Mouse (Mus musculus) right cerebral cortex, postnatal 4 days (tissue): ENCODE measurements around the gene Frmpd1.

Experiments
- DNase-seq: peaks from one replicate; pipeline ENCODE4 v3.0.0-alpha.2; 2022

Gene Frmpd1

DNA sequence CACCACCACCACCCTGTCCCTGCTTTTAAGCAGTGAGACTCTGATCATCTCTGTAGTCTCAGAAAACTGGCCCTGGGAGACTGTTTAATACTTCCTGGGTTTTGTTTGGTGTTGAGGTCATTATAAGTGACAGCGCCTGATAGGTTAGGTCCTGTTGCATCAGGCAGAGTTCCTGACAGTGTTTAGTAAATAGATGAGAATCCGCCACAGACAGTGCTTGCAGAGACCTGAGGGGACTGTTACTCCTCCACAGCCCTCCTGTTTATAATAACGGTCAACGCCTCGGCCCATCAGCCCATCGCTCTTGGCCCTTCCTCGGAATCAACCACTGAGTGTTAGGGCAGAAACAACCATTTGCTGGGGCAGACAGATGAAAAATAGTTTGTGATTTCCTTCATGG, 57.5 kb downstream of the Frmpd1 start:
- DNase-seq, result no peak

DNA sequence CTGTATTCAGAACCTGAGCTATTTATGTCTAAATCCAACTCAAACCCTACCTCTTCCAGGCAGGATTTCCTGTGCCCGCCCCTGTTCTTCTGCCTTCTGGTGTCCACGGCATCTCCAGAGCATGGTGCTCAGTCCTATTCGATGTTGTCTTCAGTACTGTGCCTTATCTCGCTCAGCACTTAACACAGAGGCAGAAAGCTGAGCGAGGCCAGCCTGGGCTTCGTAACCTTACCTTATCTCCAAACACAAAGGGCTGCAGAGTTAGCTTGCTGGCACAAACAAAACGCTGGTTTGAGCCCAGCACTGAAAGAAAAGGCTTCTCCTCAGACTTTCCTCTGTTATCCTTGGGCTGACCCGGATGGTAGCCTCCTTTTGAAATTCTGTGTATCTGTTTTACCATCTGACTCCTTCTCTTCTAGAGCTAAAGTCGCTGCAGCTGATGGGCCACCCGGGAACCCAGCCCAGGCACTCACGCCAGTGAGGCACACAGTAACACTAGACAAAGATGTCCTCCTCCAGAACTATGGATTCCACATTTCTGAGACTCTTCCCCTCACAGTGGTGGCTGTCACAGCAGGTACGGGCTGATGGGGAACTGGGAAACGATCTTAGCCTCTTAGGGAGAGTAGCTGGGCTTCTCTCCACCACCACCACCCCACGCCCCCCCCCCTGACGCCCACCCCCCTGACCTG, 58.7 kb downstream of the Frmpd1 start:
- no peak for DNase-seq

DNA sequence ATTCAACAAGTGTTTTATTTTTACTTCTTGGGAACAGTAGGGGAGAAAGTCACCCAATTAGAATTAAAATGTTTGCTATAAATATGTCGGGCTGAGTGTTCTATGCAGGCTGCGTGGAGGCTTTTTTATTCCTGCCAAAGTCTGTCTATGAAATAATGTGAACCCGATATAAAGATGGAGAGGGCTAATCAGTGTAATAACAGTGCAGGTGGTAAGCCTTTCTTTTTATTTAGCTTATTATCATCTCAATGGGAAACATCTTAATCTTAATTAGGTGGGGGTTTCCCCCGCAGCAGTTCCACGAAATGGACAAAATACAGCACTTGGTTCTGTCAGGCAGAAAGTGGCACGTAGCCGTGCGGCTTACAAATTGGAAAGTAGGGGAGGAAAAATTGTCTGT, 66.6 kb downstream of the Frmpd1 start:
- DNase-seq, result no peak

DNA sequence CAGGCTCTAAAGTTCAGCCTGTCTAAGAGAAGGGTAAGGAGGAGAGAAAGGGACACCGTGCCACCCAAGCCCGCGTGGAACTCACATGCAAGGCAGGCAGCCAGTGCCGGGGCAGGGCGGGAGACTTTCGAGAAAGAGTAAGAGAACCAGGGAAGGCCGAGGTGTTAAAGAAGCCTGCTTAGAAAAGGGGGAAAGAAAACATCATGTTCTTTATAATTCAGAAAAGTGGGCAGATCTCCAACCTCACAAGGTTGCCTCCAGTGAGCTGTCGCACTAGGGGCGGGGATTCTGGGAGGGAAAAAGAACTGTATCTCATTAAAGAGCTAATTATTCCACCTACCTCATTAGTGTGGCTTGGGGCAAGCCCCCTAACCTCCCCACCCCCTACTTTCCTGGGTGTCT, 68.2 kb downstream of the Frmpd1 start:
- DNase-seq, result no peak

DNA sequence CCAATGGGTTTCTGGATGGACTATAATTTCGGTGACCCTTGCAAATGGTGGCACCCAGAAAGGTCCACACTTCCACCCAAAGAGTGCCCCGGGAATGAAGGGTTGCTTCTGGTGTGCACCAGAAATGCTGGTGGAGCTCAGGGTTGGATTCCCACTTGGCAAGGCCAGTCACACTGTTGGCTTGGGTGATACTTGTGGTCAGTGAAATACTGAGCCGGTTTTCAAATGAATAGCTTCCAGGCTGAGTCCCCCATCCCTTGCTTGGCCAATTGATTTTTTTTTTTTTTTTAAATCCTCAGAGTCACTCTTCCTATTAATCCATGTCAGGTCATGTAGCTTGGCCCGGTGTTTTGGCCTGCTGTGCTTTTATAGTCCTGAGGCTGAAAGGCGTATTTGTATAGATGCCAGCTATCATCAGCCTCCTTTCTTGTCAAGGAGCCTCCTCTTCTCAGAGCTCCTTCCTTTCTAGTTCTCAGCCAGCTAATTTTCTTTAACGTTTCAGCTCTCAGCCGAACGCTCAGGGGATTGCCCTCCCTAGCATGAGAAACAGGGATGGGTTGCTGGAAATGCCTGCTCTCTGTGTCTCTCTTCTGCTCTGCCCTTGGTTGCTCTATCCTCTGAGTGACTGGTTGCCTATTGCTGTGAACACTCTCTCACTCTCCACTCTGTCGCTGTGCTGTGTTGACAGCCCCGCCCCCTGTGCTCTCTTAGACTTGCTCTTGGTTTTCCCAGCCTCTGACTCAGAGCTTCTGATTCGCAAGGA, 69.3 kb downstream of the Frmpd1 start:
- no peak for DNase-seq

DNA sequence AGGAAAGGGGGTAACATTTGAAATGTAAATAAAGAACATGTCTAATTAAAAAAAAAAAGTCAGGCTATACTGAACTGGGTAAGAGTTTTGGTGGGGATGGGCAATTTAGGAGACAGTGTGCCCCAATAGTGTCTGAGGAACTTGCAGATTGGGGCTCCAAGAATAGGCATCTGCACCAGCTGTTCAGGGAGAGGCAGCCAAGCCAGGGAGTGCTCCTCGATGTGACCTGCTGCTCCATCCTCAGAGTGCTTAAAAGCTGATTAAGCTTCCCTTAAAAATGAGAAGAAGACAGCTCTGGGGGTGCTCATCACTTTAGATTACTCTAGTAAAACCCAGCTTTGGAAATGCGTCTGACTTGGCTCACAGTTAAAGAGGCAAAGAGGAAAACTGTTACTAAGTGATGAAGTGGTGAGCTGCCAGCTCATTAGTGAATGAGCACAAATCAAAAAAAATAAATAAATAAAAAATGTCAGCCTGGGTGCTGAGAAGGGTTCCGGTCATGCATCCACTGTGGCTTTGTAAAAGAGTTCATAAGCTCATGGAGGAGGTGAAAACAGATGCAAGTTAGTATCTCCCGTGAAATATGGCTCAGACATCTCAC, 74.7 kb downstream of the Frmpd1 start:
- DNase-seq, result no peak

DNA sequence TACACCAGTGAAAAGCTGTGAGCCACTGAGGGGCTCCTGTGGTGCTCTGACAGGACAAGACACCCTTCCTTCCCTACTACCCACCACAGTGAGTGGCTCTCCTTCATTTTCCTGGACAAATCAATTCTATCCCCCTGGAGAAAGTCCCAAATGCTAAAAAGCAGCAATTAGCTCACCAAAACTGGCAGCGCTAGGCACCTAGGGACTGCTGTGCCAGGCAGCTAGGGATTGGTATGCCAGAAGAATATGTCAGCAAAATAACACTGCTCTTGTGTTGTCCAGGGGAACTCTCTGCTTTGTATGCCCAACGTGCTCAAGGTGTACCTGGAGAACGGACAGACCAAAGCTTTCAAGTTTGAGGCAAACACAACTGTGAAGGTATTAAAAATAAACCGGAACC, 76.9 kb downstream of the Frmpd1 start:
- DNase-seq, result no peak

DNA sequence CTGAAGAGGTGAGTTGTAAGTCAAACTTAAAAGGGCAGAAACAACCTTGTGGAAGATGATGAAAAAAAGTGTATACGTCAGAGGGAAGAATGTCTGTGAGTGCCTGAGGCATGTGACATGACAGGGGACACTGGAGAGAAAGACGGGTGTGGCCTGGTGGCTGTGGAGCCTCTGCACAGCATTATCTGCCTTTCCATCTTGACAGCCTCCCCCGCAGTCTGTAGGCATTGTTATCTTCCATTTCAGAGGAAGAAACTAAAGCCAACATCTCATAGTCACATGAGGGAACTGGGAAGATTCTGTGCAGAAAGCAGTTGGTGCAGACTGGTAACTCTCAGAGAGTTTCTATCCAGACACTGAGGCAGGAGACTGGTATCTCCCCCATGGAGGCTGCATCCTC, 83.2 kb downstream of the Frmpd1 start:
- DNase-seq, result no peak

DNA sequence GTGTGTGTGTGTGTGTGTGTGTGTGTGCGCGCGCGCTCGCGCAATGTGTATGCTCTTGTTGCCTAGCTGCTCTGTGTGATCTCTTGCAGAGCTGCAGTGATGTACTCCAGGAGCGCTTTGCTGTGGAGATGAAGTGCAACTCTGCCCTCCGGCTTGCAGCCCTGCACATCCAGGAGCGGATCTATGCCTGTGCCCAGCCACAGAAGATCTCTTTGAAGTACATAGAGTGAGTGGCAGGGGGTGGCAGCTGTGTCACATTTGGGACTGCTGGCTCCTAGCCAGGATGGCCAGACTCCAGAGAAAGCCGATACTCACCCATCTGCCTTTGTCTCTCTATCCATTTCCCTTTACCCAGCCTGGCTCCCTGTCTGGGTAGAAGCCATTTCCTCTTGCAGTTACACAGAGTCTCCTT, 86.4 kb downstream of the Frmpd1 start:
- peak; percentile 79 for DNase-seq

DNA sequence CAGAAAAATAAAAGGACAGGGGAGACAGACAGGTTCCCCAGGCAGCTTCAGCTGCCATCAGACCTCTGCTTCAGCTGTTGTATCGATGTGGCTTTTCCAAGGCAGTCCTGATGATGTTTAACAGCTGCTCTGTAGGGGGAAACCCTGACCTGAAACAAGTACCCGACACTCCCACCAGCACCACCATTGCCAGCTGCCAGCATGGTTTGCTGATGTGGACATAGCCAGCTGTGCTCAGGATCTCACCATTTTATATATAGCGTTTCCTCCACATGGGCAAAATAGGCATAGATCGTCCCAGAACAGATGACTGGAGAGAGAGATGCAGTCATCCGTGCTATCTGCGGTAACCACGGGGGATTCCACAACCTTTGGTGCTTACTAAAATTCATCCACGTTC, 91.1 kb downstream of the Frmpd1 start:
- no peak for DNase-seq

DNA sequence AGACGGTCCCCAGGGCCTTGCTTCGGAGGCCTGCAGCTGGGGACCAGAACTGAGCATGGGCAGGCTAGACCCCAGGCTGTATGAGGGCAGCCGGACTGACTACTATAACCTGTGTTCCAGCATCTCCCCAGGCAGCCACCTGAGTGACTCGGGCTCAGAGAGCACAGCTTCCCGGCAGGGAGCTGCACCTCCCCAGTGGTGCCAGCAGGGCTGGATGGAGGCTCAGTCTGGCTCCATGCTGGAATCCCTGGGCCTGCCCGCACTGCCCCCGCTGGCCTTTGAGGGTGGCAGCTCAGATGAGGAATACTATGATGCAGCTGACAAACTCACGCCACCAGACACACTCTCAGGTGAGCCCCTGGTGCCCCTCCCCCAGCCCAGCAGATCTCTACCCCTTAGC, 94.6 kb downstream of the Frmpd1 start:
- no peak for DNase-seq

DNA sequence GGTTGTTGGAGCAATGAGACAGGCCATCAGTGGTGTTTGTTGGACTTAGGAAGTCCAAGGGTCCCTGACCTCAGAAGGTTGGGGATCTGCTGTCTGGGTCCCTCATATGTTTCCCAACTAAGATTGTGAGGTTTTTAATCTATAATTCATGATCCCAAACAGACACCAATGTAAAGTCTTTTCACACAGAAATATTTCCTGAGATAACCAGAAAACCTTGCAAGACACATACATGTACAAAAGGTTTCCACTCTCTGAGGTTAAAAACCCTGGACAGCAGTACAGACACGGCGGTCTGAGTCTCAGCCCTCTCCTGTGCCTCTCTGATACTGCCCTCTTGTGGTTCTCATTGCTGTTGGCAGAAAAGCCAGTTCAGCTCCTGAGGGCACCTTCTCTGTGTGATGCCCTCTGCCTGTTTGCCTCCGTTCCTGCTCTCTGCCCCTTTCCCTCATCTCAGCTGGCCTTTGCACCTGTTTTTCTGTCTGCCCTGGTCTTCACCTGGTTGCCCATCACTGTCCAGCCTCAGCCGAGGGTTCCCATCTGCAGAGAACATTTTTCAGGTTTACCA, 95.4 kb downstream of the Frmpd1 start:
- peak; percentile 48 for DNase-seq

DNA sequence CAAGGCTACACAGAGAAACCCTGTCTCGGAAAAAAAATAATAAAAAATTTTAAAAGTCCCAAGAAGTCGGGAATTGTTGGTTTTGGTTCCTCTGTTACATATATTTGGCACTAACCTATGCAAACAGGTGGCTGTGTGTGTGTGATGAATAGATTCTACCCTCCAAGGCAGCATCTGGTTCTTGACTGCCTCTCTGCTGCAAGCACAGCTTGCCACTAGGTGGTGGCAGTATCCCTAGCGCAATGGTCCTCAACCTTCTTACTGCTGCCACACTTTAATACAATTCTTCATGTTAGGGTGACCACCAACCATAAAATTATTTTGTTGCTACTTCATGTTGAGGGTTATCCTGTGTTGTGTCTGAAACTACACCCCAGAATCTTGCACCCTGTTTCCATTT, 101.6 kb downstream of the Frmpd1 start:
- DNase-seq, result no peak

DNA sequence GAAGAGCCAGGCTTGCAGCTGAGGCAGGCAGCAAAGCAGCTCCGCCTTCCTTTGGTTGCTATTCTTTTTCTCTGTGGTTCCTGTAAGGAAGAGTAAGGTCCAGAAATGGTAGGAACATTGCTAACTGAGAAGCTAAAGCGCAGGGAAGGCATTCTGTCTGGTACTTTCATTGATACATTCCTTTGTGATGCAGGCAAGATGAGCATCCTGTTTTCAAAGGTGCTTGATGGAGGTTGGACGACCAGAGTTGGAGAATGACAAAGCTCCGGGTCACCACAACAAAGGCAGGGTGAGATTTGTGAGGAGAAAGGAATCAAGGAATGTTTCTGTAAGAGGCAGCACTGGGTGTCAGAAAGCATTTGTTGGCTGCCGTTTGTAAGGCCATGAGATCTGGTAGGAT, 103.2 kb downstream of the Frmpd1 start:
- no peak for DNase-seq

DNA sequence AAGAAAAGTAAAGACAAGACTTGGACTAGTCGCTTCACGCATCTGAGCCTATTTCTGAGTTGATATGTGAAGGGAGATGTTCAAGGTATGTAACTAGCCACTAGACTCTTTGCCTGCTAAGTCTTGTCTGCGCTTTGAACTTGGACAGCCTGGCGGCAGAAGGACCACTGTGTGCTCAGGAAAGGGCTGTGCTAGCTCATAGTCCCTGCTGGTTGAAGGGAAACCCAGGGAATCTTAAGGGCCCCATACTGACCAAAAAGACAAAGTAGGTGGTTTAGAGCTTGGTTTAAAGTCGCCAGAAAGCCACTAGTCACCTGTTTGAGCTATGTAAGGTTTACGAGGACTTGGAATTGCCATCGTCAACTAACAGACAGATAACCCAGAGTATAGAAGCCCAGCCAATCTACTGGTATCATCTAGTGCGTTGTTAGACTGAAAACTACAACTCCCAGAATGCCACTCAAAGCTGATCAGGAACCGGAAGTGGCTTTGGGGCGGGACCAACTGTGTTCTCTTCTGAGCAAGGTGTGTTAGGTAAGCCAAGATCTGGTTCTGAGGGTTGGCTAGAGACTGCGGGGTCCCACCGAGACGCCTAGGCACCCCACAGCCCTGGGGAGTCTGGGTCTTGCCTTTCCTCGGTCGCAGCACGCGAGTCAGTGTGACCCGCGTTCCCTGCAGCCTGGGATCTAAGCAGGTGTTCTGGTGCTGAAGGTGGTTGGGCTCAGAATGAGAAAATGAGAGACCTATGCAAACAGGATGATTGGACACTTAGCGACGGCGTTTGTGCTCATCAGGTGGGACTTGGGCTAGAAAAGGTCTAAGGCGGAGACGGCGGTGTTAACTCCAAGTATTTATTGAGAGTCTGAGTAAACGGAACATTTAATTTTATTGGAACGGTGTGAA, 112.2 kb downstream of the Frmpd1 start, which contains the start of gene Trmt10b:
TSS of gene Trmt10b (plus strand) at position 466 of the 903 bp plus-strand sequence.
- peak; percentile 60 for DNase-seq

DNA sequence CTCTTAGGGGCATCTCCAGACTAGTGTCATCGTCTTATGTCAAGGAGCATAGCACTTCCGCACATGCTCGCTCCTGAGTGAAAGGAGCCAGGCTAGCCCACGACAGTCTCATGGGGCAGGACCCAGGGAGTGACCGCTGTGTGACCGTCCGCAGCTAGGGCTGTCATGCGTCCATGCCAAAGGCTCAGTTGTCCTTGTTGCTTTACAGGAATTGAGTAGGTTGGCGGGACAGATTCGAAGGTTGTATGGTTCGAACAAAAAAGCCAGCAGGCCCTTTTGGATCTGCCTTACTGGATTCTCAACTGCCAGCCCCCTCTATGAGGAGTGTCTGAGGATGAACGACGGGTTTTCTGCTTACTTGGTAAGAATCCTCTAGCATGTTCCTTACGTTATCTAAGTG, 120.9 kb downstream of the Frmpd1 start:
- DNase-seq, result no peak

DNA sequence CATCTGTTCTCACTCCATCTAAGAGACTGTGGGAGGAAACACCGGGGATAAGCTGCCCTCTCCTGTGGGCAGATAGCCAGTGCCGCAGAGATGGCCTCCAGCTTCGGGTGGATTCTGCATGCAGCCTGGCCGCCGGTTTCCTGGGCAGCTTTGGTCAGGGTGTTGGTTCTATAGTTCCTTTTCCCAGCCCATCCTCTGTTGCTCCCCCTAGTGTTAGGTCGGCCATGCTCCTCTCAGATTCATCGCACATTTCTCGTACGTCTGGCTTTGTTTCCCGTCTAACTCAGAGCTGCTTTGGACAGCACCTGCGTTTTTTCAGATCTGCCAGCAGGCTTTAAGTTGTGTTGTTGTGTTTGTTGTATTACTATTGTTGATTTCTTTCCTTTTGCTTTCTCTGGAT, 123.4 kb downstream of the Frmpd1 start:
- DNase-seq, result no peak

DNA sequence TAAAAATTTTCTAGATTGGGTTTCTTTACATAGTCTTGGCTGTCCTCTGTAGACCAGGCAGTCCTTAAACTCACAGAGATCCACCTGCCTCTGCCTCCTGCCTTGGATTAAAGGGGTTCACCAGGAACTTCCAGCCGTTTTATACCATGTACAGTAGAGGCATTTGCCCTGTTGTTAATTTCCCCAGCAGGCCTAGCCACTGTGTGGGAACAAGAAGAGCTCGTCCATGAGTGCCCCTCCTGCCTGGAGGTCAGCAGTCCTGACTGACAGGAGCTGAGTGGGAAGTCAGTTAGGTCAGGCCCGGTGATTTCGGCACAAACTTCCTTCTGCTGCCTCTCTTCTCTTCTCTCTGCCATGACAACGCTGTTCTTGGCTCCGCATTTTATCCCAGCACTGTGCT, 123.9 kb downstream of the Frmpd1 start:
- DNase-seq, result no peak

DNA sequence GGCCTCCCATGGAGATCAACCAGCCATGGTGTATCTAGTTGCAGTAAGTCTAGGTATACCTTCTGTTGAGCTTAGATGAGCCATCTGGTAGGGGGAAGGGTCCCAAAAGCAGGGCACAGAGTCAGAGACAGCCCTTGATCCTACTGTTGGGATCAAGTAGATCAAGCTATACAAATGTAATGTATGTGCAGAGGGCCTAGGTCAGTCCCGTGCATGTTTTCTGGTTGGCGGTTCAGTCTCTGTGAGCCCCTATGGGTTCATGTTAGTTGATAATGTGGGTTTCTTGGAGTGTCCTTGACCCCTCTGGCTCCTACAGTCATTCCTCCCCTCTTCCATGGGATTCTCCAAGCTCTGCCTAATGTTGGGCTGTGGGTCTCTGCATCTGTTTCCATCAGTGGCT, 126.4 kb downstream of the Frmpd1 start:
- no peak for DNase-seq

DNA sequence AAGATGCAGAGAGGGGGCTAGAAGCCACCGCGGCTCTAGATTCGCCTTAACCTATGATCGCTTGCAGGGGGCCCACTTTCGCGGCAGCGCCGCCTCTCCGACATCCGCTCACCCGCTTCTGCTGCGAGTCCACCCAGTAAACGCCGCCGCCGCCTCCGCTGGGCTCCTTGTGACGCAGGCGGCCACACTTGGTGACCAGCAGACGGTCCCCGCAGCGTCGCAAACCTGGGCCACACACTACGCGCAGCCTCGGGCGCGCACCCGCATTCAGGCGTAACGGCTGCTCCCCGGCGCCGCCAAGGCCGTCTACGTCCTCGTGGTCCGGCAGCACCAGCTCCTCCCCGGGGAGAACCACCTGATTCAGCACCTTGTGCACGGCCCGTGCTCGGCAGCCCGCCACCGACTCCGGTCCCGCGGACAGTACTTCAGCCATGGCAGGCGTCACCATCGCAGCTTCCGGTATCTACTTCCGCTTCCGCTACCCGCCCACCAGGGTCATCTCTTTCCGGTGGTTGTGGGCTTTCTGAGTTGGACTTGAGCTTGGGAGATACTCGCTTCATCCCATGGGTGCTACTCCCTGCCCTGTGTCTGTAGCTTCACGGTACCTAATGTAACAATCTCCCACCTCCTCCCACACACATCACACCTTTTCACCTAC, 135.6 kb downstream of the Frmpd1 start:
- peak; percentile 78 for DNase-seq

DNA sequence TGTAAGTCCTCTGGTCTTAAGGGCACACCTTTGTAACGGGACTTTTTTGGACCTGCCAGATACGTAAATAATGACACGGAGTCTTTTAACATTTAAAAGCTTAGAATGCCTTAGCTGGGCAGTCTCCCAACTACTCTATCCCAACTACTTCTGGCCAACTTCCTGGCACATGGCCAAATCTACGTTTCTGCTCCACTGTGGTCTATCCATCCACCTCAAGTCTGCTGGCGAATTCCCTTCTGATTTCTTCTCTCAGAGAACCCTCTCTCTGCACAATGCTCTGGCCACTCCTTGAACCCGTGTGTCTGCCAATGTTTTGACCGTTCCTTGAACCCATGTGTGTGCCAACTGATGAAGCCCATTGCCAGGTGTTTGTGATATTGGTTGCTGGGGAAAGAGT, 146.5 kb downstream of the Frmpd1 start:
- no peak for DNase-seq

DNA sequence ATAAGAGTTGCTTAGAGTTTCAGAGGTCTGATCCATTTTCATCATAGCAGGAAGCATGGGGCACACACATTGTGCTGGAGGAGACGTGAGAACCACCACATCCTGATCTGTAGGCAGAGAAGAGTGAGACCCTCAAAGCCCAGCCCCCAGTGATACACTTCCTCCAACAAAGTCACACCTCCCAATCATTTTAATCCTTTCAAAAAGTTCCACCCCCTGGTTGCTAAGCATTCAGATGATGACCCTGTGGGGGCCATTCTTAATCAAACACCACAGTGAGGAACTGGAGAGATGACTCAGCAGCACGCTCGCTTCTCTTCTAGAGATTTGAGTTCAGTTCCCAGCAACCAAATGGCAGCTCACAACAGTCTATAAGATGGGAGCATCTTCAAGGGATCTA, 147.8 kb downstream of the Frmpd1 start:
- no peak for DNase-seq
